Mouse (Mus musculus) hindbrain, postnatal 0 days (tissue): Measurements from ENCODE around the gene Tecta. TPM values are rescaled to one million over a fixed set of nuclear protein-coding genes. Genes with fewer than 3 reads are reported as not detected.

ENCODE experiments used
- ATAC-seq: fragments of 200-750 bp; cut with Nextera tagmentation; 2 replicates; pipeline ENCODE4 v1.8.0; 2017; ENCODE audit warnings: mild to moderate bottlenecking, moderate TSS enrichment, moderate library complexity
- DNase-seq: peaks from one replicate; pipeline ENCODE4 v3.0.0-alpha.2; 2015; ENCODE audit warnings: low spot score
- H3K27ac ChIP-seq: fragments of 300-500 bp; sonication (generic); 2 replicates; pipeline ENCODE4 v1.5.1; 2014; ENCODE audit warnings: mild to moderate bottlenecking
- H3K27me3 ChIP-seq: fragments of 300-500 bp; sonication (generic); 2 replicates; pipeline ENCODE4 v1.6.1; 2014; ENCODE audit warnings: low read length, mixed read lengths; ENCODE audit not compliant: insufficient read depth
- H3K36me3 ChIP-seq: fragments of 300-500 bp; sonication (generic); 2 replicates; pipeline ENCODE4 v1.6.1; 2014; ENCODE audit warnings: low read length, mixed read lengths; ENCODE audit not compliant: insufficient read depth
- H3K4me1 ChIP-seq: fragments of 300-500 bp; sonication (generic); 2 replicates; pipeline ENCODE4 v1.6.1; 2014; ENCODE audit warnings: antibody characterized with exemption, low read length, mixed read lengths; ENCODE audit not compliant: insufficient read depth
- H3K4me2 ChIP-seq: fragments of 300-500 bp; sonication (generic); 2 replicates; pipeline ENCODE4 v1.6.1; 2014; ENCODE audit warnings: low read depth, mild to moderate bottlenecking, low read length, moderate library complexity, mixed read lengths
- H3K4me3 ChIP-seq: fragments of 300-500 bp; sonication (generic); 2 replicates; pipeline ENCODE4 v1.5.1; 2014; ENCODE audit warnings: low read length
- H3K9ac ChIP-seq: fragments of 300-500 bp; sonication (generic); replicated peaks from 2 replicates; pipeline ENCODE4 v1.6.1; 2014; ENCODE audit warnings: mild to moderate bottlenecking, low read length, moderate library complexity, mixed read lengths
- H3K9me3 ChIP-seq: fragments of 300-500 bp; sonication (generic); 2 replicates; pipeline ENCODE4 v1.6.1; 2016; ENCODE audit warnings: low read length, mixed read lengths
- CTCF ChIP-seq: IDR thresholded peaks from 2 replicates; pipeline ENCODE4 v1.5.1; 2016; ENCODE audit warnings: antibody characterized with exemption, control low read depth, low read depth
- WGBS: fragments of 180-500 bp; shearing (Covaris S2); extraction: QIAGEN DNeasy Blood & Tissue Kit; methylation state at CpG from one replicate; pipeline ENCODE4 v1.1.7; 2014; 5-methylcytosine and 5-hydroxymethylcytosine counted together
- microRNA-seq, 2 experiments: library from miRNA; unstranded; fragments of <30 nt; microRNA quantifications; one replicate each; pipeline ENCODE4; 2016
- polyA plus RNA-seq: library from polyadenylated mRNA; unstranded; fragments of >200 nt; fragmentation: Nextera tagmentation; extraction: Ambion mirVana; gene quantifications from 2 replicates; pipeline ENCODE4 v1.2.1, GENCODE M21; 2015
- total RNA-seq: library from RNA; depleted of rRNA; stranded (reverse); fragments of >200 nt; gene quantifications from 2 replicates; pipeline ENCODE4 v1.2.3, GENCODE M21; 2014; rRNA removed

The Tecta gene
- total and polyA plus RNA-seq, 2 experiments from 2014 or later: 0.16 to 0.43 TPM

- TF ChIP-seq CTCF: no peak
- no peak overlapping the region for H3K4me2 ChIP-seq
- H3K9me3 ChIP-seq: no peaks in the 10 kb centered on the region
- H3K27me3 ChIP-seq: no peaks in the 10 kb centered on the region
- WGBS: 63% methylated on average over 6 of the region's 6 CpGs
- no peaks in the 10 kb centered on the region for H3K4me1 ChIP-seq
- no peak overlapping the region for H3K9ac ChIP-seq
- no peak overlapping the region for H3K4me3 ChIP-seq
- no peak for DNase-seq
- H3K27ac ChIP-seq: no peak overlapping the region
- ATAC-seq: no peak
- no peaks in the 10 kb centered on the region for H3K36me3 ChIP-seq
Observed at GRCm38 (mm10) chr9:42301082-42301633, 98.6 kb downstream of the Tecta start.

- Histone ChIP-seq H3K4me3 (no peak overlapping the region), H3K4me2 (no peak overlapping the region), H3K4me1 (no peaks in the 10 kb centered on the region), H3K9ac (no peak overlapping the region), H3K27ac (no peak overlapping the region), H3K27me3 (no peaks in the 10 kb centered on the region), H3K9me3 (no peaks in the 10 kb centered on the region), H3K36me3 (no peaks in the 10 kb centered on the region)
- no peak for TF ChIP-seq CTCF
- ATAC-seq: no peak
- DNase-seq: no peak
- WGBS: 93% methylated on average over 10 of the region's 10 CpGs
Observed at GRCm38 (mm10) chr9:42296297-42296922, 103.3 kb downstream of the Tecta start.

- DNase-seq (no peak), ATAC-seq (no peak)
- H3K27me3 ChIP-seq: no peaks in the 10 kb centered on the region
- H3K4me2 ChIP-seq: no peak overlapping the region
- no peaks in the 10 kb centered on the region for H3K36me3 ChIP-seq
- 81% methylated on average over 2 of the region's 2 CpGs for WGBS
- H3K9ac ChIP-seq: no peak overlapping the region
- no peak overlapping the region for H3K27ac ChIP-seq
- H3K4me1 ChIP-seq: no peaks in the 10 kb centered on the region
- no peaks in the 10 kb centered on the region for H3K9me3 ChIP-seq
- TF ChIP-seq CTCF: no peak
- no peak overlapping the region for H3K4me3 ChIP-seq
Observed at GRCm38 (mm10) chr9:42294131-42294530, 105.6 kb downstream of the Tecta start.

- Histone ChIP-seq H3K4me2 (no peak overlapping the region), H3K9me3 (no peaks in the 10 kb centered on the region), H3K4me3 (no peak overlapping the region), H3K4me1 (no peaks in the 10 kb centered on the region), H3K36me3 (no peaks in the 10 kb centered on the region), H3K27me3 (no peaks in the 10 kb centered on the region), H3K27ac (no peak overlapping the region), H3K9ac (no peak overlapping the region)
- no peak for TF ChIP-seq CTCF
- WGBS: 75% methylated on average over 3 of the region's 3 CpGs
- no peak for ATAC-seq
- no peak for DNase-seq
Observed at GRCm38 (mm10) chr9:42293596-42293995, 106.1 kb downstream of the Tecta start.

- Histone ChIP-seq H3K4me1 (no peaks in the 10 kb centered on the region), H3K4me2 (no peak overlapping the region), H3K9me3 (no peaks in the 10 kb centered on the region), H3K27ac (no peak overlapping the region), H3K9ac (no peak overlapping the region), H3K27me3 (no peaks in the 10 kb centered on the region), H3K36me3 (no peaks in the 10 kb centered on the region), H3K4me3 (no peak overlapping the region)
- 32% methylated on average over 7 of the region's 7 CpGs for WGBS
- TF ChIP-seq CTCF: no peak
- ATAC-seq: peak; percentile 51; the same call in 1 of the 2 replicates
- peak; percentile 53 for DNase-seq
Observed at GRCm38 (mm10) chr9:42293051-42293450, 106.7 kb downstream of the Tecta start.

- Histone ChIP-seq H3K4me3 (no peak overlapping the region), H3K9ac (no peak overlapping the region), H3K36me3 (no peaks in the 10 kb centered on the region), H3K27ac (no peak overlapping the region), H3K27me3 (no peaks in the 10 kb centered on the region), H3K9me3 (no peaks in the 10 kb centered on the region), H3K4me2 (no peak overlapping the region), H3K4me1 (no peaks in the 10 kb centered on the region)
- 82% methylated on average over 4 of the region's 4 CpGs for WGBS
- TF ChIP-seq CTCF: no peak
- no peak for DNase-seq
- no peak for ATAC-seq
Observed at GRCm38 (mm10) chr9:42279676-42280075, 120.1 kb downstream of the Tecta start.

Small RNA genes within 50 kb of the gene (microRNA-seq; reads per million reads assigned to microRNA genes)
- 0 reads per million in 2 experiments for gene Gm44311

Other genes with a start within 250 kb of the Tecta start
- 54.6 and 57.0 TPM in 2 replicates for gene Sc5d, start 135.7 kb downstream of the Tecta start, total RNA-seq
- gene Sc5d, start 135.7 kb downstream of the Tecta start, polyA plus RNA-seq: 69.1 and 71.9 TPM in 2 replicates
- 19.7 and 22.6 TPM in 2 replicates for gene Tbcel, start 107.9 kb upstream of the Tecta start, total RNA-seq
- gene Tbcel, start 107.9 kb upstream of the Tecta start, polyA plus RNA-seq: 3.8 and 4.1 TPM in 2 replicates